Mouse (Mus musculus) small intestine, adult 2 months (tissue): Measurements from ENCODE around the gene Lrrc25.

ENCODE experiments used
- CTCF ChIP-seq: fragments of 200-500 bp; IDR thresholded peaks from 2 replicates; pipeline ENCODE4 v1.5.1; 2012; ENCODE audit warnings: low read depth, mild to moderate bottlenecking, control low read depth, inconsistent platforms, low read length, moderate library complexity, mixed read lengths; ENCODE audit not compliant: insufficient replicate concordance, insufficient read length; ENCODE audit errors: extremely low read depth
- POLR2A ChIP-seq: fragments of 200-500 bp; IDR thresholded peaks from 2 replicates; pipeline ENCODE4 v1.6.1; 2012; ENCODE audit warnings: low read depth, mild to moderate bottlenecking, control low read depth, inconsistent platforms, low read length, moderate library complexity

- TF ChIP-seq CTCF: no peak
- no peak for TF ChIP-seq POLR2A
Observed at GRCm38 (mm10) chr8:70654121-70654520, 38.2 kb downstream of the Lrrc25 start.
